18 mouse cellular contexts compared by ENCODE assay signal in genomic region chr19:15481605-15482004, GRCm38 (mm10).
DNase-seq lines count a peak whose midpoint lies in the region; ATAC-seq and TF ChIP-seq lines count a peak whose summit lies in the region.
"Had no signal": no experiment of that assay in that cellular context is flagged by ENCODE, and none has a peak within 500 bp of the region (broad histone marks: within the 10 kb centered on the region; RNA-seq: fewer than 3 reads in every experiment).

No protein-coding gene starts in this region.

- no peaks in the 10 kb centered on the region for H3K4me1 ChIP-seq in hindbrain, embryonic 14.5 days (replicated peaks; ENCODE audit: control insufficient read depth, insufficient read depth, low read length)
- H3K4me1 ChIP-seq in hindbrain, embryonic 11.5 days (replicated peaks; ENCODE audit: control insufficient read depth, insufficient read depth, low read length), result no peaks in the 10 kb centered on the region
- no peaks in the 10 kb centered on the region for H3K4me1 ChIP-seq in neural tube, embryonic 15.5 days
- H3K4me1 ChIP-seq in hindbrain, postnatal 0 days (ENCODE audit: insufficient read depth, low read length), result no peaks in the 10 kb centered on the region
- H3K4me1 ChIP-seq: embryonic facial prominence, embryonic 12.5 days; hindbrain, embryonic 15.5 days; kidney, embryonic 15.5 days; limb, embryonic 10.5 days; neural tube, embryonic 12.5 days had no signal

- H3K36me3 ChIP-seq in hindbrain, embryonic 14.5 days (replicated peaks; ENCODE audit: control insufficient read depth, insufficient read depth), result no peaks in the 10 kb centered on the region
- H3K36me3 ChIP-seq in hindbrain, embryonic 11.5 days (ENCODE audit: control insufficient read depth, insufficient read depth, low read length), result no peaks in the 10 kb centered on the region
- H3K36me3 ChIP-seq in neural tube, embryonic 15.5 days, result no peaks in the 10 kb centered on the region
- no peaks in the 10 kb centered on the region for H3K36me3 ChIP-seq in hindbrain, postnatal 0 days (ENCODE audit: insufficient read depth, low read length)
- H3K36me3 ChIP-seq: embryonic facial prominence, embryonic 12.5 days; hindbrain, embryonic 15.5 days; kidney, embryonic 15.5 days; limb, embryonic 10.5 days; neural tube, embryonic 12.5 days had no signal

- H3K4me3 ChIP-seq in hindbrain, embryonic 14.5 days (replicated peaks; ENCODE audit: low read length), result no peak overlapping the region
- no peak overlapping the region for H3K4me3 ChIP-seq in hindbrain, embryonic 11.5 days (ENCODE audit: low read depth, low read length)
- no peak overlapping the region for H3K4me3 ChIP-seq in neural tube, embryonic 15.5 days (replicated peaks)
- no peak overlapping the region for H3K4me3 ChIP-seq in hindbrain, postnatal 0 days (ENCODE audit: low read length)
- H3K4me3 ChIP-seq: embryonic facial prominence, embryonic 12.5 days; hindbrain, embryonic 15.5 days; kidney, embryonic 15.5 days; limb, embryonic 10.5 days; neural tube, embryonic 12.5 days had no signal

- peak; percentile 30 for DNase-seq in hindbrain, embryonic 14.5 days (ENCODE audit: low spot score)
- no peak for DNase-seq in hindbrain, embryonic 11.5 days (ENCODE audit: low spot score)
- no peak for DNase-seq in neural tube, embryonic 10.5 days (ENCODE audit: extremely low spot score, low spot score)
- DNase-seq in hindbrain, postnatal 0 days (ENCODE audit: low spot score), result peak; percentile 23
- no peak for DNase-seq in adrenal gland, adult 18-20 months (ENCODE audit: low spot score in 2 of 2)
- no peak for DNase-seq in heart, postnatal 14 days
- DNase-seq: adrenal gland, adult 2 months; cerebellum, adult 8-10 months; gastrocnemius, postnatal 36 days; liver, postnatal 0 days; right cerebral cortex, postnatal 25 days had no signal

- H3K9me3 ChIP-seq in hindbrain, embryonic 14.5 days (ENCODE audit: control insufficient read depth, low read length), result no peaks in the 10 kb centered on the region
- H3K9me3 ChIP-seq in hindbrain, embryonic 11.5 days (ENCODE audit: control insufficient read depth, low read length), result no peaks in the 10 kb centered on the region
- H3K9me3 ChIP-seq in neural tube, embryonic 15.5 days (replicated peaks), result no peaks in the 10 kb centered on the region
- no peaks in the 10 kb centered on the region for H3K9me3 ChIP-seq in hindbrain, postnatal 0 days (ENCODE audit: low read length)
- H3K9me3 ChIP-seq: embryonic facial prominence, embryonic 12.5 days; hindbrain, embryonic 15.5 days; kidney, embryonic 15.5 days; limb, embryonic 10.5 days; neural tube, embryonic 12.5 days had no signal

- H3K9ac ChIP-seq in hindbrain, embryonic 14.5 days, result no peak overlapping the region
- no peak overlapping the region for H3K9ac ChIP-seq in hindbrain, embryonic 11.5 days (ENCODE audit: low read depth, low read length)
- no peak overlapping the region for H3K9ac ChIP-seq in neural tube, embryonic 15.5 days (replicated peaks)
- H3K9ac ChIP-seq in hindbrain, postnatal 0 days (replicated peaks; ENCODE audit: low read length), result no peak overlapping the region
- H3K9ac ChIP-seq: embryonic facial prominence, embryonic 12.5 days; hindbrain, embryonic 15.5 days; kidney, embryonic 15.5 days; liver, postnatal 0 days; neural tube, embryonic 12.5 days had no signal

- TF ChIP-seq CTCF in hindbrain, postnatal 0 days (IDR thresholded peaks at IDR 0.05; ENCODE audit: low read depth), result no peak

- intact Hi-C loops in heart, postnatal 14 days (cut with DNase I), result no loop called here

- ATAC-seq in hindbrain, embryonic 14.5 days (ENCODE audit: low FRiP score), result no peak; the same call in 1 of the 2 replicates
- ATAC-seq in hindbrain, embryonic 11.5 days (ENCODE audit: low FRiP score), result no peak
- peak; percentile 55; the same call in 1 of the 2 replicates for ATAC-seq in neural tube, embryonic 15.5 days (ENCODE audit: low FRiP score)
- no peak for ATAC-seq in hindbrain, postnatal 0 days
- ATAC-seq: intestine, postnatal 0 days; liver, postnatal 0 days had no signal

- H3K4me2 ChIP-seq in hindbrain, embryonic 14.5 days (replicated peaks), result no peak overlapping the region
- H3K4me2 ChIP-seq in hindbrain, embryonic 11.5 days (replicated peaks; ENCODE audit: low read depth, low read length), result no peak overlapping the region
- H3K4me2 ChIP-seq in neural tube, embryonic 15.5 days, result no peak overlapping the region
- H3K4me2 ChIP-seq in hindbrain, postnatal 0 days (ENCODE audit: low read depth, low read length), result no peak overlapping the region
- H3K4me2 ChIP-seq: embryonic facial prominence, embryonic 12.5 days; hindbrain, embryonic 15.5 days; kidney, embryonic 15.5 days; neural tube, embryonic 12.5 days had no signal

- H3K27ac ChIP-seq in hindbrain, embryonic 14.5 days, result no peak overlapping the region
- no peak overlapping the region for H3K27ac ChIP-seq in hindbrain, embryonic 11.5 days (ENCODE audit: low read depth, low read length)
- H3K27ac ChIP-seq in neural tube, embryonic 15.5 days (replicated peaks), result no peak overlapping the region
- H3K27ac ChIP-seq in hindbrain, postnatal 0 days, result no peak overlapping the region
- H3K27ac ChIP-seq: embryonic facial prominence, embryonic 12.5 days; hindbrain, embryonic 15.5 days; kidney, embryonic 15.5 days; limb, embryonic 10.5 days; neural tube, embryonic 12.5 days had no signal

- H3K27me3 ChIP-seq in hindbrain, embryonic 14.5 days (ENCODE audit: control insufficient read depth, insufficient read depth, low read length), result no peaks in the 10 kb centered on the region
- H3K27me3 ChIP-seq in hindbrain, embryonic 11.5 days (ENCODE audit: control insufficient read depth, insufficient read depth, low read length), result no peaks in the 10 kb centered on the region
- no peaks in the 10 kb centered on the region for H3K27me3 ChIP-seq in neural tube, embryonic 15.5 days (replicated peaks)
- no peaks in the 10 kb centered on the region for H3K27me3 ChIP-seq in hindbrain, postnatal 0 days (ENCODE audit: insufficient read depth, low read length)
- H3K27me3 ChIP-seq: embryonic facial prominence, embryonic 12.5 days; hindbrain, embryonic 15.5 days; kidney, embryonic 15.5 days; neural tube, embryonic 12.5 days had no signal

- WGBS in hindbrain, embryonic 14.5 days, result 14% methylated on average over 8 of the region's 8 CpGs
- WGBS in hindbrain, embryonic 11.5 days, result 35% methylated on average over 8 of the region's 8 CpGs
- 11% methylated on average over 8 of the region's 8 CpGs for WGBS in neural tube, embryonic 15.5 days
- 15% methylated on average over 8 of the region's 8 CpGs for WGBS in hindbrain, postnatal 0 days

Comparison
In these comparisons a context has a peak if more than half of its experiments do, and no peak if none do; other contexts are left out.
1. DNase-seq: peak in hindbrain, embryonic 14.5 days (single experiment) and hindbrain, postnatal 0 days (single experiment); none in hindbrain, embryonic 11.5 days (single experiment), neural tube, embryonic 10.5 days (single experiment), adrenal gland, adult 18-20 months (0 of 2) and heart, postnatal 14 days (0 of 2).